Mouse (Mus musculus): ENCODE data around the gene Blm. TPM values are rescaled to one million over a fixed set of nuclear protein-coding genes. Genes with fewer than 3 reads are reported as not detected.
A peak's percentile ranks its signal among the peaks of the same experiment; 100 is the strongest.

The Blm gene
- polyA plus RNA-seq, 1 experiment from 2014 or later = 13.0 TPM

DNA sequence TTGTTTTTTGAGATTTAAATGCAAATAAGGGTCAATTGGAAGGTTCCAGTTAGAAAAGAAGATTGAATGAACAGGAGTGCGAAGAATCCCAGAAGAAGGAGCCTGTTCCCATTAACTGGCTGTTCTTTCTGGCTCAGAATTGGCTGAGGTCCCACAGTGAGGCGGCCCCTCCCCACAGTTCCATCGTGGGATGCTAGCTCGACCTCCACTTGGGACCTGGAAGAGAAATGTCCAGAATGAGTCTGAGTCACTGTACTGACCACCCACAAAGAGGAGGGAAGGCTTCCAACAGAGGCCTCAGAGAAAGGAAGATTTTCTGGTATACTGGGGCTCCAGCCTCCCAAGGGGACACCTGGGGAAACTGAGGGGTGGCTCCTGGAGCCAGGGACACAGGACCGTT, 23.7 kb upstream of the Blm start:
- Histone ChIP-seq H3K27ac (no peak overlapping the region), H3K4me2 (no peak overlapping the region), H3K4me3 (no peak overlapping the region), H3K36me3 (no peaks in the 10 kb centered on the region), H3K9ac (no peak overlapping the region), H3K27me3 (no peaks in the 10 kb centered on the region), H3K9me3 (replicated peaks) (no peaks in the 10 kb centered on the region), H3K4me1 (replicated peaks) (peaks cover 33% of the 10 kb centered on the region)
- WGBS = 57% methylated on average over 5 of the region's 5 CpGs
- ATAC-seq (replicated peaks; ENCODE audit: insufficient number of reproducible peaks, insufficient read depth, low FRiP score, low read depth) = no peak

DNA sequence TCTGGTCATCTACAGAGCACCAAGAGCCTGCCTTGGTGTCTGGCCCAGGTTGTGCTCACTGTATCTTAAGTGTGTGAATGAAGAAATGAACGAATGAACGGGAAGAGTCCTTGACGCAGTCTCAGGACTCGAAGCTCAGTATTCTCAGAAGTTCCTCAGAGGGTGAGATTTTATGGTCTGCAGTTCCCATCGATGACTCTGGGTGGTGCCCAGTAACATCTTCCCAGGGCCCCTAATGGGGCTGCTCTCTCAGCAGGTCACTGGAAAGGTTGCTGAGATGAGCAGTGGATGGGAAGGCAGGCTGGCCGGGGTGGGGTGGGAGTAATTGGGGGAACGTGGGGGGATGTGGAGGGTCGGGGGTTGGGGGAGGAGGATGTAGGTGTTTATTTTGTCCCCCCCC, 23.2 kb upstream of the Blm start:
- Histone ChIP-seq H3K9me3 (replicated peaks) (no peaks in the 10 kb centered on the region), H3K4me3 (no peak overlapping the region), H3K4me2 (no peak overlapping the region), H3K27me3 (no peaks in the 10 kb centered on the region), H3K27ac (no peak overlapping the region), H3K4me1 (replicated peaks) (peaks cover 33% of the 10 kb centered on the region), H3K36me3 (no peaks in the 10 kb centered on the region), H3K9ac (no peak overlapping the region)
- WGBS = 52% methylated on average over 8 of the region's 8 CpGs
- ATAC-seq (replicated peaks; ENCODE audit: insufficient number of reproducible peaks, insufficient read depth, low FRiP score, low read depth) = no peak

DNA sequence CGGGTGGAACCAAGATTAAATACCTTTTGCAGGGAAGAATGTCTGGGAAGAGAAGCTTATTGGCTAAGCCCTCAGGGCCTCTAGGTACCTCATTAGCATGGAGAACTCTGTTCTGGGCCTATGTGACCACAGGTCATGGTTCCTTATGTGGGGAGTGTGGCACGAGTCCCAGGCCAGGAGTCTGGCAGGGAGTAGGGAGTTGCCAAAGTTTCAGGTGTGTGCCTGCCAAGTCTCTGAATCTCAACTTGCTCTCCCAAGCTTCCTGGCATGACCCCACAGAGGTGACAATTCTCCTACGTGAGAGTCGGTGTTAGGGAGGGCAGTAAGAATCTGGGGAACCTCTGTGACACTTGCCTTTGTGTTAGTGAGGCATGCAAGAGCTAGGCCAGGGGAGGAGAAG, 22.2 kb upstream of the Blm start:
- peaks cover 33% of the 10 kb centered on the region for H3K4me1 ChIP-seq (replicated peaks)
- no peak overlapping the region for H3K4me2 ChIP-seq
- H3K4me3 ChIP-seq = no peak overlapping the region
- H3K9me3 ChIP-seq (replicated peaks) = no peaks in the 10 kb centered on the region
- WGBS = 55% methylated on average over 4 of the region's 4 CpGs
- no peaks in the 10 kb centered on the region for H3K36me3 ChIP-seq
- H3K27ac ChIP-seq = no peak overlapping the region
- no peak for ATAC-seq (replicated peaks; ENCODE audit: insufficient number of reproducible peaks, insufficient read depth, low FRiP score, low read depth)
- H3K27me3 ChIP-seq = no peaks in the 10 kb centered on the region
- H3K9ac ChIP-seq = no peak overlapping the region

DNA sequence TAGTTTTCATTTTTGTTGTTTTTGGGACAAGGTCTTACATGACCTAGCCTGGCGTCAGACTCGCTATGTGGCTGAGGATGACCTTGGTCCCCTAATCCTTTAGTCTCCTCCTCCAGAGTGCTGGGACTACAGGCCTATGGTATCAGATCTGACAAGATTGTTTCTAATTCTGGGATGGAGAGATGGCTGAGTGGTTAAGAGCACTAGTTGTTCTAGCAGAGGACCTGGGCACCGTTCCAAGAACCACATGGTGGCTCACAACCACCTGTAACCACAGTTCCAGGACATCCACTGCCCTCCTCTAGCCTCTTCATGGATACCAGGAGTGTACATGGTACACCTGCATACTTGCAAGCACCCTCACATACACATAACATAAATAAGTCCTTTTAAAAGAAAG, 21.2 kb upstream of the Blm start:
- H3K9ac ChIP-seq = no peak overlapping the region
- H3K36me3 ChIP-seq = no peaks in the 10 kb centered on the region
- H3K4me2 ChIP-seq = no peak overlapping the region
- ATAC-seq (replicated peaks; ENCODE audit: insufficient number of reproducible peaks, insufficient read depth, low FRiP score, low read depth) = no peak
- no peaks in the 10 kb centered on the region for H3K27me3 ChIP-seq
- no peaks in the 10 kb centered on the region for H3K9me3 ChIP-seq (replicated peaks)
- H3K4me1 ChIP-seq (replicated peaks) = peaks cover 33% of the 10 kb centered on the region
- H3K27ac ChIP-seq = peak overlapping the region; percentile 81
- WGBS = 43% methylated on average over 3 of the region's 3 CpGs
- H3K4me3 ChIP-seq = no peak overlapping the region

DNA sequence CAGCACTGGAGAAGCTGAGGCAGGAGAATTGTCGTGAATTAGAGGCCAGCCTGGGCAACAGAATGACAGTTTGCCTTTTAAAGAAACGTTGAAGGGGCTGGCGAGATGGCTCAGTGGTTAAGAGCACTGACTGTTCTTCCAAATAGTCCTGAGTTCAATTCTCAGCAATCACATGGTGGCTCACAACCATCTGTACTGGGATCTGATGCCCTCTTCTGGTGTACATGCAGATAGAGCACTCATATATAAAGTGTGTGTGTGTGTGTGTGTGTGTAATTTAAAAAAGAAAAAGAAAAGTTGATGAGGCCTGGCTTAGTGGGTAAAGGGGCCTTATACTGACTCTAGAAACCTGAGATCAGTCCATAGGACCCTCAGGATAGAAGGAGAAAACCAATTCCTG, 20.2 kb upstream of the Blm start:
- WGBS = 67% methylated on average over 3 of the region's 3 CpGs
- Histone ChIP-seq H3K4me1 (replicated peaks) (peaks cover 33% of the 10 kb centered on the region), H3K27ac (peak overlapping the region; percentile 81), H3K4me3 (no peak overlapping the region), H3K4me2 (no peak overlapping the region), H3K9ac (no peak overlapping the region), H3K9me3 (replicated peaks) (no peaks in the 10 kb centered on the region), H3K27me3 (no peaks in the 10 kb centered on the region), H3K36me3 (no peaks in the 10 kb centered on the region)
- ATAC-seq (replicated peaks; ENCODE audit: insufficient number of reproducible peaks, insufficient read depth, low FRiP score, low read depth) = no peak

DNA sequence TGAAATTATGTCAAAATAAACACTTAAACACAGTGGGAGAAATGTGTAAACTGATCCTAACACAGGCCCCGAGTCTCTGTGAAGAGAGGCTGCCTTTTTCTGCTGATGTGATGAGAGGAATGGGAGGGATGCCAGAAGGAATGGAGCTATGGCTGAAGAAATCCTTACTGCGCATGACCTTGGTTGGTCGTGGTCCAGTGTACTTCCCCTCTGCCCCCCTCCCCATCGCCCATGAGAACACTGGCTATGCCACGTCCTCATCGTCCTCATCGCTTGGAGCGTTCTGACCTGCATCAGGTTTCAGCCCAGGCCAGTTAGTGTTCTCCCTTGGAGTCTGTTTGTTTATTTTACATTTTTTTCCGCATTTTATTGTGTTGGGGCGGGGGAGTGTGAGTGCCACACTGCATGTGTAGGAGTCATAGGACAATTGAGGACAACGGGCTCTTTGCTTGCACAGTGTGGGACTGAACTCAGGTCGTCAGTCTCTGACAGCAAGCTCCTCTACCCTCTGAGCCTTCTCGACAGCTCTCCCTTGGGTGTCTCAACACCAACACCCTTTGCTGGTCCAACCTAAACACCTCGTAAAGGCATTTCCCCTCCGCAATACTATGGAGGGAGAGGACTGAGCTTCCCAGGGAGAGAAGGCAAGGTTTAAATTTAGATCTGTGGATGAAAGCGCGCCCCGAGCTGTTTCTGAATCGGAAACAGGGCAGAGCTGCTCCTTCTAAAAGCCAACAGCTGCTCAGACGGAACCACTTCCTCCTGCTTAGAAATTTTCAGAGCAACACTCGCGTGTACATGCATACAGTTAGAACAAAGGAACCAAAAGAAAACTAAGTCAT, 19.5 kb upstream of the Blm start:
- H3K27me3 ChIP-seq = no peaks in the 10 kb centered on the region
- H3K9ac ChIP-seq = no peak overlapping the region
- no peaks in the 10 kb centered on the region for H3K9me3 ChIP-seq (replicated peaks)
- peak; percentile 59 for ATAC-seq (replicated peaks; ENCODE audit: insufficient number of reproducible peaks, insufficient read depth, low FRiP score, low read depth)
- peaks cover 33% of the 10 kb centered on the region for H3K4me1 ChIP-seq (replicated peaks)
- 38% methylated on average over 22 of the region's 22 CpGs for WGBS
- H3K36me3 ChIP-seq = no peaks in the 10 kb centered on the region
- no peak overlapping the region for H3K4me2 ChIP-seq
- H3K27ac ChIP-seq = peak overlapping the region; percentile 81
- H3K4me3 ChIP-seq = no peak overlapping the region

DNA sequence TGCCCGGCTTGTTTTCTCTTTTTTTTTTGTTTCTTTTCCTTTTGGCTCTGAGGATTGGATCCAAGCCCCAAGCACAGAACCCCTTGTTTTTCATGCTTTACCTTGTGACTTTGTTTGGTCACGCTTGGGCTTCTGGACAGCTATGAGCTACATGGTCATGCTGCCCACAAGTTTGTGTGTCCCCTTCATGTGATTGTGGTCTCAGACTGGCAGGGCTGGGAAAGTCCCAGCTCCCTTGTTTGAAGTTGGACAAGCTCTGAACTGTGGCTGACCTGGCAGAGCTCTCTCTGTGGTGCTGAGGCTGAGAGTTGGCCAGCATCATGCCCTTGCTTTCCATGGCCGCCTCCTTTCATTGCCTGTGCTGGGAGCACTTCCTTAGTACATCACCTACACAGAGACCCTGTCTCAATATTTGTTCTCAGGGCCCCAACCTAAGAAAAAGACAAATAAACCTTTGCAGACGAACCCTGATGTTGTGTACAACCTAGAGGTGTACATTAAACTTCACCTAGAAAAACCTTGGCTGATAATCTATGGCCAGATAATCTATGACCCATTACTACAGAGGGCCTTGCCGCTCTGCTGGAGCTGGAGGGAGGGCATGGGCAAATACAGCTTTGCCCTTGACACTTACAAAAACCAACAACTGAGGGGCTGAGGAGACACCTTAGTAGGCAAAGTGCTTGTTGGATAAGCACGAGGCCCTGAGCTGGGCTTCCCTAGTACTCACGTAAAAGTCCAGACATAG, 13.8 kb upstream of the Blm start:
- Histone ChIP-seq H3K4me2 (no peak overlapping the region), H3K9ac (no peak overlapping the region), H3K27ac (no peak overlapping the region), H3K27me3 (no peaks in the 10 kb centered on the region), H3K4me1 (replicated peaks) (no peaks in the 10 kb centered on the region), H3K4me3 (no peak overlapping the region), H3K9me3 (replicated peaks) (no peaks in the 10 kb centered on the region), H3K36me3 (no peaks in the 10 kb centered on the region)
- 79% methylated on average over 7 of the region's 7 CpGs for WGBS
- no peak for ATAC-seq (replicated peaks; ENCODE audit: insufficient number of reproducible peaks, insufficient read depth, low FRiP score, low read depth)

DNA sequence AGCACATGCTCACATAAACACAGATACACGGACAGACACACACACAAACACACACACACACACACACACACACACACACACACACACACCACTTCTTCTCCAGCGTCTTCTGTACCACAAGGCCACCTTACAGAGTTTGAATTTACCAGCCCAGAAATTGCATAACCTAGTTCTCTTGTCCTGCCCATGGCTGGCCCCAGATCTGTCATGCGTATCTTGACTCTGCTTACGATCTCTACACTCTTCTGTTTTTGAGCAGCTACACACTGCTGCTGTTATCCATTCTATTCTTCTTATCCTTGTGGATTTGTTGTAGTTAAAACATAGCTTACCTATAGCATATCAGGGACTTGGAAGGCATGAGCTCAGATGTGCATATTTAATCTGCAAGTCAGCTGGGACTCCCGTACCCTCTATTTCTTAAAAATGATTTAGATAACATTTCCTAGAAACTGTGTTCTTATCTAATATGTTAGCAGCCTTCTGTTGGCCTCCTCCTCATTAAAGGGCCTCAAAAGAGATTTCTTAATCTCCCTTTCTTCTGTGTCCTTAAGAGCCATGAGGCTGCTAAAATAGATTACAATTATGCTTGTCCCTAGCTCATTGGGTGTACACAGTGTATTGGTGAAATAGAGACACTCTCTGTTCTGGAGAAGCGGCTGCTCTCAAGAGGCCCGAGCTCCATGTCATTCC, 7.4 kb upstream of the Blm start:
- Histone ChIP-seq H3K4me3 (no peak overlapping the region), H3K4me2 (no peak overlapping the region), H3K36me3 (no peaks in the 10 kb centered on the region), H3K9ac (no peak overlapping the region), H3K4me1 (replicated peaks) (no peaks in the 10 kb centered on the region), H3K27me3 (no peaks in the 10 kb centered on the region), H3K27ac (no peak overlapping the region), H3K9me3 (replicated peaks) (no peaks in the 10 kb centered on the region)
- no peak for ATAC-seq (replicated peaks; ENCODE audit: insufficient number of reproducible peaks, insufficient read depth, low FRiP score, low read depth)
- WGBS = 69% methylated on average over 7 of the region's 7 CpGs

DNA sequence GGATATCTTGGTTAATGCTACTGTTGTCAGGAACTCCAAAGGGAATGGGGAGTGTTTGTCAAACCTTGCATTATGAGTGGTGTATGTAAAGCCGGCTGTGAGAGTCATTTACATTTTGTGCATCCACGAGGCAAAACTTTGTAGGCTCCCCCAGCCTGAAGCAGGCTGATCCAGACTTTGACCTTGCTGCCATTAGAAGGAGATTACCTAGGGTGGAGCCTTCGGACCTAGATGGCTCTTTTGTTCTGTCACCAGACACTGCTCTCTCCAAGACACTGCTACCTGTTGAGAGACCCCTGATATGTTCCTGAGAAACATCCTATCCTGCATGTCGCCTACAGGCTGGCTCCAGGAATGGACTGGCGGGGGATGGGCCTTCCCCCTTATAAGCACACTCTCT, 4.7 kb upstream of the Blm start:
- no peak overlapping the region for H3K9ac ChIP-seq
- H3K36me3 ChIP-seq = no peaks in the 10 kb centered on the region
- ATAC-seq (replicated peaks; ENCODE audit: insufficient number of reproducible peaks, insufficient read depth, low FRiP score, low read depth) = no peak
- no peaks in the 10 kb centered on the region for H3K9me3 ChIP-seq (replicated peaks)
- H3K4me2 ChIP-seq = no peak overlapping the region
- 61% methylated on average over 5 of the region's 5 CpGs for WGBS
- no peaks in the 10 kb centered on the region for H3K4me1 ChIP-seq (replicated peaks)
- no peak overlapping the region for H3K27ac ChIP-seq
- H3K4me3 ChIP-seq = no peak overlapping the region
- H3K27me3 ChIP-seq = no peaks in the 10 kb centered on the region

DNA sequence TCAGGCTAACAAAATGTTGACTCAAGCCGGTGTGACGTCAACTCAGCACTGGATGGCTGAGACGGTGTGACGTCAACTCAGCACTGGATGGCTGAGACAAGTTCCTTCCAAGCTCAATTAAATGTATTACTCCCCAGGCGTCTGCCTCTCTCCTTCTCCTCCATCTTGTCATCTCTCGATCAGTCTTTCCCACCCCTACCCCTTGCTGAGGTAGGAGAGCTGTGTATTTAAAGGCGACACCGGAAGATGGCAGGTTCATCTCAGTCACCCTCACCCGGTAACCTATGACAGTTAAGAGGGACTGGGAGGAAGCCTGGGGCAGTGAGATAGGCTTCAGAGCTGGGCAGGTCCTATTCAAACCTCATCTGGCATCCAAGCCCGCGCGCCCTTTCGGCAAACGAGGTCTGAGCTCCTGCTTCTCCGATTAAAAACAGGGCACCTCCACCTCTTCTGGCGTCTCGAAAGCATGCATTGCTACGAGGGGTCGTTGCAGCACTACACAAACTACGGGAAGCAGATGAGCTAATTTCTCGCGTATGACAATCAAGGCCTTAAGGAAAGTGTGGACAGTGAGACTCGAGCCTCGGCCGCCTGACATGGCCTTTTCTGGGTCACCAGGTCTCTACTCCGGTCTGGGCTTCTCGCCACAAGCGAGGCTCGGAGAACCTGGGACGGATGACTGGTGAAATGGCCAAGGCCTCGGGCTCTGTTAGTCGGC, 469 bp downstream of the Blm start:
- H3K27me3 ChIP-seq = no peaks in the 10 kb centered on the region
- 0 out of 2 replicates have a peak, but pooled peaks have one; percentile 2 for ATAC-seq (replicated peaks; ENCODE audit: insufficient number of reproducible peaks, insufficient read depth, low FRiP score, low read depth)
- H3K4me3 ChIP-seq = peak overlapping the region; percentile 63
- peaks cover 12% of the 10 kb centered on the region for H3K4me1 ChIP-seq (replicated peaks)
- H3K36me3 ChIP-seq = no peaks in the 10 kb centered on the region
- H3K4me2 ChIP-seq = peak overlapping the region; percentile 87
- peak overlapping the region; percentile 43 for H3K27ac ChIP-seq
- WGBS = 1% methylated on average over 32 of the region's 32 CpGs
- peak overlapping the region; percentile 65 for H3K9ac ChIP-seq
- H3K9me3 ChIP-seq (replicated peaks) = no peaks in the 10 kb centered on the region

DNA sequence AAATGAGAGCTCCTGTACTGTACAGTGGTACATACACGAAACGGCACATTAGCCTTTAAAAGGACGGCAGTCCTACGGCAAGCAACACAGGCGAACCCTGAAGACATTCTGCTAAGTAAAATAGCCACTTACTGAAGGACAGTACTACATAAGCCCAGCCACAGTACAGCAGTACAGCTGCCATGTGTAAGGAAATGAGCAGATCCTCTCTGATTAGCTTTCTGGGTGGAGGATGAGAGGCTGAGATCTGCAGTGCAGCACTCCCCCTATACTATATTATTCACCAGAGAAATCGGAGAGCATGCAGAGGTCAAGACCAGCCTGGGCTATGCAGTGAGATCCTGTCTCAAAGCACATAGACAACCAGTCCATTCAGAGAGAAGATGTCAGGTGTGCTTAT, 3.8 kb downstream of the Blm start:
- no peaks in the 10 kb centered on the region for H3K27me3 ChIP-seq
- peaks cover 12% of the 10 kb centered on the region for H3K4me1 ChIP-seq (replicated peaks)
- 84% methylated on average over 6 of the region's 6 CpGs for WGBS
- H3K4me2 ChIP-seq = no peak overlapping the region
- no peak overlapping the region for H3K4me3 ChIP-seq
- no peak for ATAC-seq (replicated peaks; ENCODE audit: insufficient number of reproducible peaks, insufficient read depth, low FRiP score, low read depth)
- no peaks in the 10 kb centered on the region for H3K36me3 ChIP-seq
- no peaks in the 10 kb centered on the region for H3K9me3 ChIP-seq (replicated peaks)
- H3K9ac ChIP-seq = no peak overlapping the region
- H3K27ac ChIP-seq = no peak overlapping the region

Data from heart, embryonic 15.5 days (tissue).